Mouse (Mus musculus): Measurements from ENCODE around the gene Mageb16. TPM values are rescaled to one million over a fixed set of nuclear protein-coding genes. Genes with fewer than 3 reads are reported as not detected.

The Mageb16 gene
- not detected for polyA plus RNA-seq (2015; fragmentation: Illumina TruSeq; extraction: RNeasy Lipid Tissue Mini Kit (QIAGEN cat#74804); ENCODE audit: low read depth, low replicate concordance)

DNA sequence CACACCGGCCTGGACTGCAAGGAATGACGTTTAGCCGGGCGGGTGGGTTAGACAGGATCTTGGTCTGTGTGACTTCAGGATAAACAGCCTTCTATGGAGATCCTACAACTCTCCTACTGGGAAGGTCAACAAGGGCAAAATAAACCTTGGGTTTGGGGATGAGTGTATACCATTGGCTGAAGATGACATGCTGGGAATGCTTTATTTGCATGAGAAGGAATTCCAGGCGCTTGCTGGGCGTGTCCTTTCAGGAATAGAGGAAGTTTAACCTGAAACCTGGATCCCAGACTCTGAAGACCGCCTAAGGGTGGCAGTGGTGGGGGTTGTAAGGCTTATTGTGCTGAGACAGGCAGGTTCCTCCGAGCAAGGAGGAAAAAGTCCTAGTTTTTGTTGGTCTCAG lies at the start of gene Mageb16:
Gene Mageb16 (minus strand): TSS at position 25 of the 400 bp plus-strand sequence.

Other genes with a start within 250 kb of the Mageb16 start
- gene Gm7173, start 154.2 kb downstream of the Mageb16 start, polyA plus RNA-seq (2015; fragmentation: Illumina TruSeq; extraction: RNeasy Lipid Tissue Mini Kit (QIAGEN cat#74804); ENCODE audit: low read depth, low replicate concordance): 1.6 TPM

All from brain, adult 10 weeks (tissue).